Mouse (Mus musculus) intestine, embryonic 16.5 days (tissue): ENCODE results near the gene Ccdc105. TPM values are rescaled to one million over a fixed set of nuclear protein-coding genes. Genes with fewer than 3 reads are reported as not detected.

Source experiments
- polyA plus RNA-seq: library from polyadenylated mRNA; unstranded; fragments of >200 nt; fragmentation: Nextera tagmentation; extraction: Ambion mirVana; gene quantifications from 2 replicates; pipeline ENCODE4 v1.2.1, GENCODE M21; 2015

Ccdc105 gene
- polyA plus RNA-seq, 1 experiment from 2014 or later = not detected

Other genes starting within 250 kb of the Ccdc105 start
- not detected in 2 replicates for gene Olfr1358, start 235.6 kb downstream of the Ccdc105 start, polyA plus RNA-seq
- 83.1 and 85.8 TPM in 2 replicates for gene Ilvbl, start 178.7 kb downstream of the Ccdc105 start, polyA plus RNA-seq
- 12.5 and 13.4 TPM in 2 replicates for gene Syde1, start 161.1 kb downstream of the Ccdc105 start, polyA plus RNA-seq
- gene Olfr1357, start 135.0 kb downstream of the Ccdc105 start, polyA plus RNA-seq = not detected in 2 replicates
- gene Casp14, start 34.8 kb downstream of the Ccdc105 start, polyA plus RNA-seq = 0.18 and 0.37 TPM in 2 replicates
- gene Slc1a6, start 27.4 kb upstream of the Ccdc105 start, polyA plus RNA-seq = 0.81 and 1.6 TPM in 2 replicates
- gene Olfr1356, start 99.1 kb upstream of the Ccdc105 start, polyA plus RNA-seq = not detected in 2 replicates
- gene Olfr1355, start 122.5 kb upstream of the Ccdc105 start, polyA plus RNA-seq = not detected in 2 replicates
- not detected in 2 replicates for gene Olfr1354, start 160.1 kb upstream of the Ccdc105 start, polyA plus RNA-seq
- gene Olfr8, start 197.6 kb upstream of the Ccdc105 start, polyA plus RNA-seq = not detected in 2 replicates
- gene Olfr1353, start 210.2 kb upstream of the Ccdc105 start, polyA plus RNA-seq = not detected in 2 replicates
- not detected in 2 replicates for gene Olfr1352, start 228.0 kb upstream of the Ccdc105 start, polyA plus RNA-seq